Mouse (Mus musculus) layer of hippocampus, postnatal 10 days (tissue): ENCODE data around the gene Ccdc73. TPM values are rescaled to one million over a fixed set of nuclear protein-coding genes. Genes with fewer than 3 reads are reported as not detected.
"Not testable (repeated sequence)": the region's sequence is repeated elsewhere in the genome, so short reads cannot be mapped to it uniquely, and the experiment has no call there.

Source experiments
- DNase-seq, 2 experiments: peaks; one replicate each; pipeline ENCODE4 v3.0.0; 2021; ENCODE audit warnings: low spot score in 2 of 2
- total RNA-seq, 2 experiments: library from RNA; stranded (reverse); gene quantifications; 2 replicates each; pipeline ENCODE4 v1.2.3; 2021

Ccdc73 gene
- total RNA-seq, 2 experiments from 2014 or later = 2.0 to 2.3 TPM

GRCm38 (mm10) chr2:104864176-104864860 is 3.3 kb upstream of the Ccdc73 start:
- DNase-seq = no peak

GRCm38 (mm10) chr2:104869101-104869500 is 1.5 kb downstream of the Ccdc73 start:
- no peak for DNase-seq

DNA sequence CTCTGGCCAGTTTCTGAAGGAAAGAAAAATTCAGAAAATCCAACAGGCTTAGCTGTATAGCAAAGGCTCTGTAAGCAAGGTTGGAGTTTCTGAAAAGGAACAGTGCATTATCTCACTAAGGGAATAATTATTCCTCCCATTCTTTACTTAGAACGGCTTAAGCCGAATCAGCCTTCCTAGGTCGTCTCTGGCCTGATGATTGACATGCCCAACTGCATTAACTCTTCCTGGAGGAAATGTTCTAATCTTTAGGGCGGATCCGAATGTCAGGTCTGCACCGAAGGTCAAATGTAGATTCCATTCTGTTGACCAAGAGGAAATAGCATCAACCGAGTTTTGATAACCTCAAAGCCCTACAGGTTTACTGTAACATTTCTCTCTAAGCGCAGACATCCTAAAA is 11.2 kb downstream of the Ccdc73 start:
- DNase-seq = no peak

DNA sequence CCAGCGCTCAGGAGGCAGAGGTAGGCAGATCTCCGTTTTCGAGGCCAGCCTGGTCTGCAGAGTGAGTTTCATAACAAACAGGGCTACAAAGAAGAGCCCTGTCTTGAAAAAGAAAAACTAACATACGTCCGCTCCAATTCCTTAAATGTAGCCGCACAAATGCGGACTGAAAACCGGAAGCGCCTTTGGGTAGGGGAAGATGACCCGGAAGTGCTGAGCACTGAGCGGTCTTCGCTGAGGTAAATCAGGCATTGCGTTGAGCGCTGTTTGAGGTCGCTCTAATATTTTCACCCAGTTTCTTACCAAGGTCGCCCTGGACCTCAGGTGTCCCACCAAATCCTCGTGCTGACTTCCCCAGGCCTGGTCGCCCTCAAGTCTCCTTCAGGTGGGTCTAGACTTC is 18.5 kb downstream of the Ccdc73 start:
- DNase-seq = no peak

GRCm38 (mm10) chr2:104887331-104887730 is 19.7 kb downstream of the Ccdc73 start:
- not testable (repeated sequence) for DNase-seq

GRCm38 (mm10) chr2:104887882-104888566 is 20.4 kb downstream of the Ccdc73 start:
- peak; percentile 86 to 88 for DNase-seq

DNA sequence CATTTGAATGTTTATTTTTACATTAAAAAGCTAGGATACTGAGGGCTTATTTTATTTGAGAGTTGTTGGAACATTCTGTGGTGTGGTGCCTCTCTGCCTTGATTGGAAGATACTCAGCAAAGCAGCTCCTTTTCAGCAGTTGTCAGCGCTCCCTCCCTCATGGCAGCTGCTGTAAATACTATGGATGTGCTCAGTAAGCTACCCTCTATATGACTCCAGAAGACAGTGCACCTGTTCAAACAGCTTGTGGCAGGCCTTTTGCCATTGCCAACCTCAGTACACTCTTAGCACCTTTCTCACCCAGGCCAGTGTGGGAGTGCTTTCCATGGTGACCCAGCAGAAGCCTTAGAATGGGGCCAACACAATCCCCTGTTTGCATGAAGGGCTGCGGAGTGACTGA is 32.4 kb downstream of the Ccdc73 start:
- DNase-seq = no peak

DNA sequence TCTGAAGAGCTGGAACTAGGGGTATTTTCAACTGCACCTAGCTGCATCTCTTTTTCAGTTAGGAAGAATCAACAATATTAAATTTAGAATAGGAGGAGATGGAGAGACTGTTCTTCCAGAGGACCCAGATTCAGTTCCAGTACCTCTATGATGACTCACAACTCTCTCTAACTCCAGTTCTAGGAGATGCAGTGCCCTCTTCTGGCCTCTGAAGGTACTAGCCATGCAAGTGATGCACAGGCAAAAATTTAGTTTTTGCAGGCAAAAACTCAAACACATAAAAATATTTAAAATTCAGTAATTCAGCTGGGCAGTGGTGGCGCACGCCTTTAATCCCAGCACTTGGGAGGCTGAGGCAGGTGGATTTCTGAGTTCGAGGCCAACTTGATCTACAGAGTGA is 48.1 kb downstream of the Ccdc73 start:
- DNase-seq = no peak

GRCm38 (mm10) chr2:104964492-104964891 is 96.9 kb downstream of the Ccdc73 start:
- DNase-seq = no peak

DNA sequence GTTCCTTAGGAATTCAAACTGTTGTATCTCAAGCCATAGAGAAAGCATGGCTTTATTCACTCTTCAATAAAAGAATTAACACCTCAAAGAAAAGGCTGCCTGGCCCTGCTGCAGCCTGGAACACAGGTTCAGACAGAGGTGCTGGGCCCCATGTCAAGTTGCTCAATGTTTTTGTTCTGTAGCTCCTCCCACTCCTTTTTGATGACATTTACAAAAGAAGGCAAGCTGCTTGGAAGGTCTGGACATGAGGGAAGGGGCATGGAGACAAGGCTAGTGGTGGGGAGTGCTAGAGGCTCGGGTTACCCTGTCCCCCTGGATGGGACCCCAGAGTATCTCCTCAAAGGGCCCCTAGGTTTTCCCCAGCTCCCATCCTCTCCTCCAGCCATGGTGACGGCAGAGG is 114.1 kb downstream of the Ccdc73 start:
- DNase-seq = no peak

DNA sequence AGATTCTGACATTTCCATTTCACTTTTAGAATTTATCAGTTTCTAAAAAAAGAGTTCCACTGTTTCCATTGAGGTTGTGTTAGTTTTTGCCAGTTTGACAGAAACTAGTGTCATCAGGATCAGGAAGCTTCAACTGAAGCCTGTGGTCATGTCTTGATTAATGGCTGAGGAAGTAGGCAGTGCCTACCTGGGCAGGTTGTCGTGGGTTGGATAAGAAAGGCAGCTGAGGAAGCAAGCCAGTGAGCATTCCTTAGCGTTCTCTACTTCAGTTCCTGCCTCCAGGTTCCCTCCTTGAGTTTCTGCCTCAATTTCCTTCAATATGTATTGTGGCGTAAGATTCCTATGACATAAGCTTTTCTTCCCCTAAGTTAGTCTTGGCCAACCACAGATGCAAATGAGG is 118.2 kb downstream of the Ccdc73 start:
- no peak for DNase-seq

GRCm38 (mm10) chr2:104988974-104989373 is 121.4 kb downstream of the Ccdc73 start:
- DNase-seq = no peak

DNA sequence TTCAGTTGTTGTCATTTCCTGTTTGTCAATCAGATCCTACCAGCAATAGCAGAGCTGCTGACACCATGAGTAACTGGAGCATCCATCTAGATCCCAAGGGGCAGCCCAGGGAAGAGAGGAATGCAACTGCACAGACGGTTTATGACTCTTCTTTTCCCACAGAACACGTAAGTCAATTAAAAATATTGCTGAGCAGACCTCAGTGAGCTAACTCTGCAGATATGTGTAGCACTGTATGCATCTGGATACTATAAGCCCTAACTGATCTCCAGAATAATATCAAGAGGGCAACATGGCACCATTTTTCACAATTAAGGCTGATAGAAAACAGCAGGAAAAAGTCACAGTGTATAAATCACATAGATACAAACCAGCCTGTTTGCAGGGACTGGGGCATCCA is 126.8 kb downstream of the Ccdc73 start:
- no peak for DNase-seq

- no peak for DNase-seq
These were observed 128.6 kb downstream of the Ccdc73 start for GRCm38 (mm10) chr2:104996201-104996600.

DNA sequence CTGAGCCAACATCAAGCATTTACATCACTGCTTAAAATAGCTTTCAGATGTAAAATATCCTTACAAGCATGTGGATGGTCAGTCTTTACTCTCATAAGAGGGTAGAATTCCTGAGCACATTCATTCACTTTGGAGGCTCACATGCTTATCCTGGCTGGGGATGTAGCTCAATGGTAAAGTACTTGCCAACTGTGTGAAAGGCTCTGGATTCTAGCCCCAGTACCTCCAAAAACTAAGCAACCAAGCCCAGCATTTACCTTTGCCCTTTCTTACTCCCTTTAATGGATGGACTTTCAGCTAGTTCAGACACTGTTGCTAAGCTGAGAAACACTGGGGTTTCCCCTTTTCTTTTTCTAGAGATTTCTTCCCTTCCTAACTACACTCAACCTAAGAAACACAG is 139.6 kb downstream of the Ccdc73 start:
- no peak for DNase-seq

DNA sequence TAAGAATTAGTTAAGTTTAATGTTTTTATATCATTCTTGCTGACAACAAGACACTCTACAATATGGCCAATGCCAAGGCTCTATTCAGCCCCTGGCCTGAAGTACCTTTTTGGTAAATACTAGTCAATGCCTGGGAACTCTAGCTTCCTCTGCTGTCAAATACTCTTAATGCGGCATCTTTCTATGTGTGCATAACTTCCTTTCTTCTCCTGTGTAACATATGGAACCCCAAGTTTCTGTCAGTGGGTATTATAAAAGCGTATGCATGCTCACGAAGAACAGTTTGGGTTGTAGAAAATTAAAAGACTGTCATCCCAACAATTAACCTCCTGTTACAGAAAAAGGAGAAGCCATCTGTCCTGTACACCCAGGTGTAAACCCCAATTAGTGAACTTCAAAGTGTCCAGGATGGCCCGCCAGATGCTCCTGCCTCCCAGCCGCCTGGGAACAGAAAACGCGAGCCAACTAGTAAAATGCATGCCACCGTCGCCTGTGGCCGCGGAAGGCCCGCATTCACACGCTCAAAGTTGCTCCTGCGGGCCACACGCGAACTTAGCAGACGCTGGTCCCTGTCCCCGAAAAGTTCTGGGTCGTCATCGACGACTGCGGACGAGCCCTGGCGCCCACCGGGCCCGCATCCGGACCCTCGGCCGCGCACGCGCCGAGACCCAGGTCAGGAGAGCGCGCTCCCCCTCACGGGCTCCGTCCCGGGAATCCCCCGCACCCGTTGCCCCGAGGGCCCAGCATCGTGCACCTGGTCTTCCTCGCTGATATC is 148.8 kb downstream of the Ccdc73 start:
- DNase-seq = no peak

DNA sequence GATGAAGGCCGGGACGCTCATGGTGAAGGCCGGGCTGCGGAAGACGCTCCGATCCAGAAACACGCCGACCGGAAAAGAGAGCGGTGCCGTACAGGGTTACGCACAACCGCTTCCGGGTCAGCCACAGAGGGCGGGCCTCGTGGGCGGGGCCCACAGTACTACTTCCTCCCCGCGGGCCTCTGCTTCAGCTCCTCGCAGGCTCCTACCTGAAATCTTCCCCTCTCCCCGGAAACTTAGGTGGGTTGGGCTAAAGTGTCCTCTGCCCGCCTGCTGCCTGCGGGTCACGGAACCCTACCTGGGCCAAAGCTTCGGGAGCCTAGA is 149.3 kb downstream of the Ccdc73 start, which contains the start of gene Eif3m:
TSS of gene Eif3m (minus strand) at position 114 of the 321 bp plus-strand sequence.
- DNase-seq = peak; percentile 93 to 95

GRCm38 (mm10) chr2:105017802-105018201 is 150.2 kb downstream of the Ccdc73 start:
- DNase-seq = no peak

- no peak for DNase-seq
These were observed 151.9 kb downstream of the Ccdc73 start for GRCm38 (mm10) chr2:105019457-105019856.

DNA sequence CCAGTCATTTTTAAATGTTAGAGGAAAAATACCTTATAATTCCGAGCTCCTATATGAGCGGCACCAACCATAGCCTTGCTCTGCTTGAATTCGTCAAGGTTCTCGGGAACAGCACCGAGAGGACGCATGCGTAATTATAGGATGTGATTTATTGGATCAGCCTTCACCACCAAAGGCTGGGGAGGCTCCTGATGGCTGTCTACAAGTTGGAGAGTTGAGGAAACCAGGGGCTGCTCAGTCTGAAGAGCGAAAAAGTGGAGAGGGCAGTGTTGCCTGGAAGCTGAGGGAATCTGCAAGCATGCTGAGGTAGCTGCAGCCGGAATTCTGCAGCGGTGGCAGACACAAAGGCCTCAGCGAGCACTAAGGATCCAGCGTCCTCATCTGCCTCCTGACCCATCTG is 153.7 kb downstream of the Ccdc73 start:
- no peak for DNase-seq

- no peak for DNase-seq
These were observed 154.2 kb downstream of the Ccdc73 start for GRCm38 (mm10) chr2:105021836-105022235.

- DNase-seq = no peak
These were observed 155.5 kb downstream of the Ccdc73 start for GRCm38 (mm10) chr2:105023031-105023615.
